Mouse (Mus musculus) ES-Bruce4 (cell line): ENCODE measurements around the gene Zfp825.
A peak's percentile ranks its signal among the peaks of the same experiment; 100 is the strongest.
"Not testable (repeated sequence)": the region's sequence is repeated elsewhere in the genome, so short reads cannot be mapped to it uniquely, and the experiment has no call there.

ENCODE experiments used
- CTCF ChIP-seq: IDR thresholded peaks from one replicate; pipeline ENCODE4 v1.8.1; 2011; ENCODE audit warnings: low read depth, low read length
- POLR2A ChIP-seq: IDR thresholded peaks from one replicate; pipeline ENCODE4 v1.8.1; 2011; ENCODE audit warnings: low read length; ENCODE audit not compliant: insufficient read depth

GRCm38 (mm10) chr13:74534864-74535263, 41.1 kb upstream of the Zfp825 start:
- TF ChIP-seq CTCF, result peak; percentile 2
- not testable (repeated sequence) for TF ChIP-seq POLR2A
